Mouse (Mus musculus) left cerebral cortex, adult 18-20 months (tissue): ENCODE measurements around the gene Gm45261. TPM values are rescaled to one million over a fixed set of nuclear protein-coding genes. Genes with fewer than 3 reads are reported as not detected.
A peak's percentile ranks its signal among the peaks of the same experiment; 100 is the strongest.

Source experiments
- DNase-seq, 2 experiments: peaks; one replicate each; pipeline ENCODE4 v3.0.0; 2021 to 2022; ENCODE audit warnings: low spot score in 2 of 2, mixed read lengths in 1 of 2
- total RNA-seq, 2 experiments: library from RNA; stranded (reverse); gene quantifications; 2 replicates each; pipeline ENCODE4 v1.2.3; 2021

The Gm45261 gene
- total RNA-seq, 2 experiments from 2014 or later: not detected

DNA sequence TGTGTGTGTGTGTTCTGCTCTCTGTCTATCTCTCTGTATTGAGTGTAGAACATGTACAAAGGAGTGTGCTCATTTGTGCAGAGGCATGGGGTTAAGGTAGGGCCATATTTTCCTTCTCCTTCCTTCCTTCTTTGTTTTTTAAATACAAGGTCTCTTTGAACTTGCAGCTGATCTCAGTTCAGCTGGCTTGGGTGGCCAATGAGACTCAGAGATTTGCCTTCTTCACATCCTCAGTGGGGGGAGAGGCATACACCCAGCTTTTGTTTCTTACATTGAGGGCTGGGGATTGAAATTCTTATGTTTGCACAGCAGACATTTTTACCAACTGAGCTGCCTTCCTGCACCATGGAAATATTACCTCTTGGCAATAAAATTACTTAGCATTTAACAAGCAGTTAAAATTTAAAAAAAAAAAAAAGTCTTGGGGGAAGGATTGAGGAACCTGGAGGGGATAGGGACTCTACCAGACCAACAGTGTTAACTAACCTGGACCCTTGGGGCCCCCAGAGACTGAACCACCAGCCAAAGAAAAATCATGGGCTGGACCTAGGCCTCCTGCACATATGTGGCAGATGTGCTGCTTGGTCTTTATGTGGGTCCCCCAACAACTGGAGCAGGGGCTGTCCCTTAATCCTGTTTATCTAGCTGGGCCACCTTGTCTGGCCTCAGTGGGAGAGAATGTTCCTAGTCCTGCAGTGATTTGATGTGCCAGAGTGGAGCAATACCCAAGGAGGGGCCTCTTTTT, 50.8 kb downstream of the Gm45261 start:
- no peak for DNase-seq

GRCm38 (mm10) chr1:80409467-80410105, 51.7 kb downstream of the Gm45261 start:
- DNase-seq: no peak

DNA sequence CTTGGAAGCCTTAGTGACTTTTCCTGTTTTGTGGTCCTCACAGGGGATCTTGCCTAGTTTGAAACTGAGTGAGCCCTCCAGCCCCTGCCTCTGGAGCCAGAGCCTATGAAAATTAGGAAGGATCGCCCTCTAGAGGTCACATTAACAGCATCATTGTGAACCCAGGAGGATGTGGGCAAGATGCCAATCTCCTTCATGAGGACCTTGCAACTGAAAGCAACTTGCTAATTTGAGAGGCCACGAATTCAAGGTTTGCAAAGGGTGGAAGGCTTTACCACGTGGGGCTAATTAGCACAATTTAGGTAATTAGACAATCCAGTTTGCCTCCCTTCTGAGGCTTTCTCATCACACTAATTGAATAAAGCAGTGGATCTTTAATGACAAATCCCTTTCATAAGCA, 52.7 kb downstream of the Gm45261 start:
- peak; percentile 40 to 63 for DNase-seq

DNA sequence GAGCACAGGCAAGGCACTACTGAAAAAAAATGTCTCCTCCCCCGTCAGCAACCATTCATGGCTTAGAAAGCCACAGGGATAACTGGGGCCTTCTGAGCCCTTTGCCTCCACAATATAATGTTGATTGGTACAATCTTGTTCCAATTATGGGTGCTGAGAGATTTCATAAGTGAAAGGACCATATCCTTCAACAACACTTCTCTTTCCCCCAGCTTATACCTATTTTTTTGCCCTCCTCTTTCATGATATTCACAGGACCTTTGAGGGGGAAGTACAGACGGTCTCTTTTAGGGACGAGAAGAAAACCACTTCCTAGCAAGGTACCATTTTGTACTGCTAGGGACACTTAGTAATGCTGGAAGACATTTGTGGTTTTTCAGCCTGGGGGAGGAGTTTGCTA, 57.1 kb downstream of the Gm45261 start:
- DNase-seq: no peak

DNA sequence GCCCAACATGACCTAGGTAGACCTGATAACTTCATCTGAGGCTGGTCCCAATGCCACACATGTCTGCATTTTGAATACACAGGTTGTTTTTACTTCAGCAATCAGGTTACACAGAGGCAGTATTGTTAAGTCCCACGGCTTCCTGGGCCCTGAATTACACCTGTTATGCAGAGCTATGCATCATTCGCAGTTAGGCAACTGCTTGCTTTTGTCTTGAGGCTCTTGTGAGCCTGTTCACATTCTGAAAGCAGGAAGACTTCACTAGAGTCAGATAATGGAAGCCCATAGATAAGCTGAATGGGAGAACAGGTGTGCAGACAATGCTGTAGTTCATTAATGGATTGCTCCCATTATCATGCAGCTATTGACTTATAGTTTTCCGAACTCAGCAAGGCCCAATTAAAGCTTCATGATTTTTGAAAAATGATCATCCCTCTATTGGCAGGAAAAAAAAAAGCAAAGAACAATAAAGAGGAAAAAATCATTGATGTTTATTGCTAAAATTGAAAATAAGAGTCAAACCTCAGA, 57.8 kb downstream of the Gm45261 start:
- DNase-seq: no peak

GRCm38 (mm10) chr1:80401961-80402360, 59.3 kb downstream of the Gm45261 start:
- no peak for DNase-seq

Other genes with a start within 250 kb of the Gm45261 start
- gene Fam124b, start 243.0 kb downstream of the Gm45261 start, total RNA-seq: under 1 TPM; 0.45 to 0.65 TPM
- gene Cul3, start 121.0 kb downstream of the Gm45261 start, total RNA-seq: 100 to 1,000 TPM; 121 to 143 TPM